Mouse (Mus musculus) thymus, adult 2 months (tissue): ENCODE data around the gene Itga10. TPM values are rescaled to one million over a fixed set of nuclear protein-coding genes. Genes with fewer than 3 reads are reported as not detected.
"Not testable (repeated sequence)": the region's sequence is repeated elsewhere in the genome, so short reads cannot be mapped to it uniquely, and the experiment has no call there.

ENCODE experiments used
- DNase-seq: peaks from one replicate; pipeline ENCODE4 v3.0.0; 2021
- H3K27ac ChIP-seq: fragments of 200-500 bp; 2 replicates; pipeline ENCODE4 v1.5.1; 2012; ENCODE audit warnings: low read length, control low read depth; ENCODE audit not compliant: control insufficient read depth, insufficient read depth
- H3K27me3 ChIP-seq: fragments of 200-500 bp; 2 replicates; pipeline ENCODE4 v1.6.1; 2012; ENCODE audit warnings: mild to moderate bottlenecking, low read length, moderate library complexity, mixed read lengths; ENCODE audit not compliant: control insufficient read depth, insufficient read depth
- H3K36me3 ChIP-seq: fragments of 200-500 bp; 2 replicates; pipeline ENCODE4 v1.6.1; 2012; ENCODE audit warnings: mild to moderate bottlenecking, low read length, moderate library complexity; ENCODE audit not compliant: control insufficient read depth, insufficient read depth
- H3K4me1 ChIP-seq: fragments of 200-500 bp; replicated peaks from 2 replicates; pipeline ENCODE4 v1.6.1; 2012; ENCODE audit warnings: low read length; ENCODE audit not compliant: control insufficient read depth, insufficient read depth
- H3K4me3 ChIP-seq: fragments of 200-500 bp; 2 replicates; pipeline ENCODE4 v1.5.1; 2012; ENCODE audit warnings: mild to moderate bottlenecking, low read length, control low read depth, moderate library complexity; ENCODE audit not compliant: control insufficient read depth, insufficient read depth
- CTCF ChIP-seq: fragments of 200-500 bp; IDR thresholded peaks from 2 replicates; pipeline ENCODE4 v1.5.1; 2012; ENCODE audit warnings: mild to moderate bottlenecking, control low read depth, low read length, moderate library complexity, borderline replicate concordance; ENCODE audit not compliant: control insufficient read depth, poor library complexity, insufficient read depth; ENCODE audit errors: extremely low read depth
- POLR2A ChIP-seq: fragments of 200-500 bp; IDR thresholded peaks from 2 replicates; pipeline ENCODE4 v1.6.1; 2012; ENCODE audit warnings: mild to moderate bottlenecking, low read length, control low read depth, moderate library complexity; ENCODE audit not compliant: control insufficient read depth, poor library complexity, insufficient read depth; ENCODE audit errors: extremely low read depth
- WGBS: fragments of 180-500 bp; shearing (Covaris S2); methylation state at CpG from one replicate; pipeline ENCODE4 v1.1.7; 2018; 5-methylcytosine and 5-hydroxymethylcytosine counted together
- polyA plus RNA-seq: library from polyadenylated mRNA; depleted of rRNA; stranded (reverse); fragments of >200 nt; gene quantifications from 2 replicates; pipeline ENCODE4 v1.2.3, GENCODE M21; 2012

The Itga10 gene
- polyA plus RNA-seq, 1 experiment, result 3.0 TPM

DNA sequence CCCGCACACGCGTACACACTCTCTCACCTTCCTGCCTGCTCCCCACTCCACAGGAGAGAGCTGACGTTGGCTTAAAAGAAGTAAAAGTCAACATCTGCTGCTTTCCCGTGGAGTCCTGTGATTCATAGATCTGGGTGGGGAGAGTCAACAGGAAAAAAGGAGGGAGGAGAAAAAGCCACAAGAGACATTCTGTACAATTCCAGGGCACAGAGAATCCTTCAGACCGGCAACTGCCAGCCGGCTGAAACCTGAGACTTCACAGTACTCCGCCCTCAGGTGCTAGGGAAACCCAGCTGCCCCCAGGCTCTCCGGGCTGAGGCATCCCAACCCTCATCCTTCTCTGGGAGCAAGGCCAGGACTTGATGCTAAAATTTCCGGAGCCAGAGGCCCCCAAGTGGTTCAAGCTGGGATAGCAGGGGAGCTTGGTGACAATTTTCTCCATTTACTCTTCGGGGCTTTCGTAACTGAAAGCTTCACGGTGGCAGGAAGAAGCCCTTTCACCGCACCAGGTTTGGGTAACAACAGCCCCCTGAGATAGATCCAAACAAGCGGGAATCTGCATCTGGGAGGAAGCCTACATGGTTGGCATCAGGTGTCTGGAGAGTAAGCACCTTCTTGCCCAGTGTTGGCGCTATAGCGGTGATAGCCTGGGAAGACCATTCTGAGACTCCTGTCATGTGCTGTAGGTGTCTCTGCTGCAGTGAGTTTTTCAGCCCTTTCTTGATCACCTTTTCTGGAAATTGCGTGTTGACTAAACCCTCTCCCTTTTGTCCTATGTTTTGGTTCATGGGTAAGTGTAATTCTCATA is 18.3 kb downstream of the Itga10 start:
- no peak overlapping the region for H3K27ac ChIP-seq
- peaks cover 6% of the 10 kb centered on the region for H3K4me1 ChIP-seq
- no peaks in the 10 kb centered on the region for H3K36me3 ChIP-seq
- H3K27me3 ChIP-seq, result no peaks in the 10 kb centered on the region
- DNase-seq, result peak; percentile 75
- H3K4me3 ChIP-seq, result peak overlapping the region; percentile 21; the same call in 1 of the 2 replicates
- peak; percentile 74; the same call in 1 of the 2 replicates for TF ChIP-seq CTCF
- TF ChIP-seq POLR2A, result no peak
- 10% methylated on average over 18 of the region's 18 CpGs for WGBS

- H3K27ac ChIP-seq, H3K4me3 ChIP-seq, H3K27me3 ChIP-seq, H3K36me3 ChIP-seq, DNase-seq: not testable (repeated sequence)
- H3K4me1 ChIP-seq, result peaks cover 12% of the 10 kb centered on the region
- WGBS, result 98% methylated on average over 7 of the region's 7 CpGs
Measured at GRCm38 (mm10) chr3:96665732-96666363, 20.5 kb downstream of the Itga10 start.

GRCm38 (mm10) chr3:96666916-96667315 is 21.5 kb downstream of the Itga10 start:
- Histone ChIP-seq H3K4me3 (no peak overlapping the region), H3K36me3 (no peaks in the 10 kb centered on the region), H3K27me3 (no peaks in the 10 kb centered on the region), H3K4me1 (peaks cover 13% of the 10 kb centered on the region), H3K27ac (no peak overlapping the region)
- no peak for TF ChIP-seq POLR2A
- no peak for TF ChIP-seq CTCF
- WGBS, result 97% methylated on average over 5 of the region's 5 CpGs
- no peak for DNase-seq

DNA sequence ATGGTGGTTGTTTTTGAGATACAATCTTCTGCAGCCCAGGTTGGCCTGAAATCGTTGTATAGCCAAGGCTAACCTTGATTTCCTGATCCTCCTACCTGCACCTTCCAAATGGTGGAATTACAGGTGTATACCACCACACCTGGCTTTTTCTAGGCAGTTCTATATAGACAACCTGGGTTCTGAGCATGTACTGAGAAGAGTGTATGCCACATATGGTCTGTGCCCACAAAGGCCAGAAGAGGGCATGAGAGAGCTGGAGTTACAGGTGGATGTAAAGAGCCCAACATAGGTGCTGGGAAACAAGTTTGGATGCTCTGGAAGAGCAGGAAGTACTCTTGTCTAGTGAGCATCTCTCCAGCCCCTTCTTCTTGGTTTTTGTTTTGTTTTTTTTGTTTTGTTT is 21.9 kb downstream of the Itga10 start:
- H3K4me3 ChIP-seq, result no peak overlapping the region
- no peak overlapping the region for H3K27ac ChIP-seq
- 49% methylated on average over 1 of the region's 1 CpGs for WGBS
- H3K4me1 ChIP-seq, result peaks cover 13% of the 10 kb centered on the region
- no peaks in the 10 kb centered on the region for H3K36me3 ChIP-seq
- DNase-seq, result peak; percentile 33
- TF ChIP-seq CTCF, result no peak
- no peak for TF ChIP-seq POLR2A
- no peaks in the 10 kb centered on the region for H3K27me3 ChIP-seq

GRCm38 (mm10) chr3:96668424-96669067 is 23.2 kb downstream of the Itga10 start:
- 90% methylated on average over 5 of the region's 5 CpGs for WGBS
- Histone ChIP-seq H3K4me1 (peaks cover 10% of the 10 kb centered on the region), H3K4me3 (no peak overlapping the region), H3K36me3 (no peaks in the 10 kb centered on the region), H3K27me3 (no peaks in the 10 kb centered on the region), H3K27ac (no peak overlapping the region)
- no peak for DNase-seq
- TF ChIP-seq CTCF (no peak), POLR2A (no peak)

DNA sequence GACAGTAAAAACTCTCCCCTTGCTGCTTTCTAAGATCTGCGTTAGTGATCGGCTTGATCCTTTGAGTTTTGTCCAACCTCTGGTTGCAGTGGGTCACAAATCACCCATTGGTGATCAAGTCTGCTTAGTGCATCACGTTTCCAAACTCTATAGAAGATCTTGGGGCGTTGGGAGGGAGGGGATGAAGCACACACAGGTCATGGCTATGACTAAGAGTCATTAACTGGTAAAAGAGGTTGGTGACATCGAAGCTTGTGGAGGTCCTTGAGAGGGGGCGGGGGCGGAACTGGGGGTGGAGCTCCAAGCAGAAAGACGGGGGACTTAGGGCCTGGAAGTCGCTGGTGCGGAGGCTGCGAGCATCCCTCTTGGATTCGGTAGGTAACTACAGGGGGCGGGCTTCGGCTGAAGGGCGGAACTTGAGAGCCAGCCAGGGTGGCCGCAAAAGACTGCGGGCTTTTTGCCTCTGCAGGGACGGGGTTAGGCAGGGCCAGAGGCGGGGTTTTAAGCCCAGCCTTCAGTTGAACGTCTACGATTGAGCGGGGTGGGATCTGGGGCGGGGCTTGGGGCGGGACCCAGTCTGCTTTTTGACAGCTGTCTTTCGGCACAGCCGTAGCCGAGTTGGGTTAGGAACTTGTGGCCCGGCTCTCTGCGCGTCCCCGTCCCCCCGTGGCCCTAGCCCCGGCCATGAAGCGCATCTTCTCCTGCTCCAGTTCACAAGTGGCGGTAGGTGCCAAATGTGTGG is 24.5 kb downstream of the Itga10 start, which contains the start of gene Ankrd35:
Gene Ankrd35, plus strand, starts transcription at position 405 of the 742 bp plus-strand sequence.
- peaks cover 8% of the 10 kb centered on the region for H3K4me1 ChIP-seq
- H3K4me3 ChIP-seq, result peak within 1 kb of the TSS; percentile 39
- TF ChIP-seq POLR2A (no peak), CTCF (no peak)
- no peaks in the 10 kb centered on the region for H3K27me3 ChIP-seq
- peak; percentile 76 for DNase-seq
- WGBS, result 6% methylated on average over 35 of the region's 35 CpGs
- no peaks in the 10 kb centered on the region for H3K36me3 ChIP-seq
- H3K27ac ChIP-seq, result no peak within 1 kb of the TSS
